Mouse (Mus musculus) liver, adult 2 months (tissue): ENCODE results near the gene Rhoa.
"Not testable (repeated sequence)": the region's sequence is repeated elsewhere in the genome, so short reads cannot be mapped to it uniquely, and the experiment has no call there.

Source experiments
- CTCF ChIP-seq: fragments of 200-500 bp; IDR thresholded peaks from 2 replicates; pipeline ENCODE4 v1.5.1; 2011; ENCODE audit warnings: low read depth, low read length, control low read depth
- POLR2A ChIP-seq: fragments of 200-500 bp; IDR thresholded peaks from 2 replicates; pipeline ENCODE4 v1.6.1; 2011; ENCODE audit warnings: low read length, control low read depth; ENCODE audit not compliant: insufficient read depth; ENCODE audit errors: extremely low read depth

DNA sequence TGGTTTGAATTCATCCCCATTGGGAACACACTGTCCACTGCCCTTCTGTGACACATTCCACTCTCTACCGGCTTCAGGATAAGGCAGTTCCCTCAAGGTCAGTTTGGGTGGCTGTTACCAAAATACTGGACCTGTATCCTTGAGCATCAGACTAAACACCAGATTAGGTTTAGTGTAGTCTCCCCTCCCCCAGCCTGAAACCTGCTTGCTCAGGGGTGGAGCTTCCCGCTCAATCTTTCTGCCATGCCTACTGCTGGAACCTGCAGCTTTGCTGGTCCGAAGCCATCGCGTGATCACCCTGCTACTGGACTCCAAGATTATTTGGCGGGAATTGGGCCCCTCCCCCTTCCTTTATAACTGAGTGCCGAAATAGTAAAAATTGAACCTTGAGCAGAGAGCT, 37.2 kb upstream of the Rhoa start:
- not testable (repeated sequence) for TF ChIP-seq CTCF, POLR2A
